Mouse (Mus musculus): ENCODE measurements around the gene Nrxn3.

Nrxn3 gene

GRCm38 (mm10) chr12:89364850-89365249 lies 642.2 kb downstream of the Nrxn3 start:
- DNase-seq = no peak

- DNase-seq = no peak
Measured at GRCm38 (mm10) chr12:89369939-89370338, 647.3 kb downstream of the Nrxn3 start.

- DNase-seq = no peak
Measured at GRCm38 (mm10) chr12:89376600-89376999, 653.9 kb downstream of the Nrxn3 start.

GRCm38 (mm10) chr12:89377051-89377643 lies 654.5 kb downstream of the Nrxn3 start:
- DNase-seq = peak; percentile 80

- no peak for DNase-seq
Measured at GRCm38 (mm10) chr12:89377687-89378086, 655.0 kb downstream of the Nrxn3 start.

- no peak for DNase-seq
Measured at GRCm38 (mm10) chr12:89383254-89383653, 660.6 kb downstream of the Nrxn3 start.

GRCm38 (mm10) chr12:89395121-89395792 lies 672.6 kb downstream of the Nrxn3 start:
- DNase-seq = peak; percentile 22

- no peak for DNase-seq
Measured at GRCm38 (mm10) chr12:89436519-89436918, 713.8 kb downstream of the Nrxn3 start.

GRCm38 (mm10) chr12:89442323-89443038 lies 719.8 kb downstream of the Nrxn3 start:
- DNase-seq = peak; percentile 16

GRCm38 (mm10) chr12:89450667-89451298 lies 728.1 kb downstream of the Nrxn3 start:
- peak; percentile 46 for DNase-seq

GRCm38 (mm10) chr12:89470226-89470625 lies 747.5 kb downstream of the Nrxn3 start:
- no peak for DNase-seq

- DNase-seq = no peak
Measured at GRCm38 (mm10) chr12:89471289-89471688, 748.6 kb downstream of the Nrxn3 start.

GRCm38 (mm10) chr12:89471874-89472273 lies 749.2 kb downstream of the Nrxn3 start:
- no peak for DNase-seq

- DNase-seq = no peak
Measured at GRCm38 (mm10) chr12:89479096-89479495, 756.4 kb downstream of the Nrxn3 start.

- DNase-seq = no peak
Measured at GRCm38 (mm10) chr12:89482223-89482622, 759.5 kb downstream of the Nrxn3 start.

GRCm38 (mm10) chr12:89504026-89504425 lies 781.4 kb downstream of the Nrxn3 start:
- DNase-seq = no peak

GRCm38 (mm10) chr12:89505121-89505764 lies 782.6 kb downstream of the Nrxn3 start:
- DNase-seq = peak; percentile 50

GRCm38 (mm10) chr12:89508970-89509369 lies 786.3 kb downstream of the Nrxn3 start:
- DNase-seq = no peak

GRCm38 (mm10) chr12:89513759-89514158 lies 791.1 kb downstream of the Nrxn3 start:
- peak; percentile 43 for DNase-seq

GRCm38 (mm10) chr12:89516046-89516445 lies 793.4 kb downstream of the Nrxn3 start:
- DNase-seq = no peak

GRCm38 (mm10) chr12:89530679-89531350 lies 808.1 kb downstream of the Nrxn3 start:
- no peak for DNase-seq

- no peak for DNase-seq
Measured at GRCm38 (mm10) chr12:89551291-89551690, 828.6 kb downstream of the Nrxn3 start.
